ENCODE assay signal across 16 mouse cellular contexts in genomic region chr10:128935826-128936440, GRCm38 (mm10). TPM values are rescaled to one million over a fixed set of nuclear protein-coding genes. Genes with fewer than 3 reads are reported as not detected.
DNase-seq lines count a peak whose midpoint lies in the region; ATAC-seq and TF ChIP-seq lines count a peak whose summit lies in the region.
"Had no signal": no experiment of that assay in that cellular context is flagged by ENCODE, and none has a peak within 500 bp of the region (broad histone marks: within the 10 kb centered on the region; RNA-seq: fewer than 3 reads in every experiment).

No protein-coding gene starts in this region.

- intact Hi-C loops in left cerebral cortex, postnatal 4 days (cut with DNase I), result no loop called here
- intact Hi-C loops in left cerebral cortex, postnatal 10 days (cut with DNase I), result no loop called here
- intact Hi-C loops in gastrocnemius, adult 2 months (cut with DNase I), result no loop called here

- DNase-seq in cerebellum, adult 18-20 months, result peak; percentile 39 to 44
- DNase-seq in cerebellum, adult 8-10 months, result no peak
- DNase-seq in left cerebral cortex, postnatal 4 days, result peak; percentile 28
- no peak for DNase-seq in left cerebral cortex, postnatal 10 days (ENCODE audit: extremely low spot score in 1 of 2, low spot score in 2 of 2)
- DNase-seq in gastrocnemius, adult 2 months, result peak; percentile 73
- no peak for DNase-seq in spleen, postnatal 36 days (ENCODE audit: low spot score in 2 of 2)
- no peak for DNase-seq in kidney, postnatal 14 days
- DNase-seq: liver, embryonic 13.5 days had no signal

- ATAC-seq in megakaryocyte progenitor cell, adult 5-6 weeks (replicated peaks; ENCODE audit: poor library complexity), result peak; percentile 21; the same call in 1 of the 2 replicates
- ATAC-seq: forebrain, embryonic 14.5 days; intestine, embryonic 16.5 days had no signal

- no peak for TF ChIP-seq CTCF in gastrocnemius, adult 2 months (IDR thresholded peaks at IDR 0.05)

- peak overlapping the region; percentile 83 for H3K4me3 ChIP-seq in gastrocnemius, adult 2 months
- H3K4me3 ChIP-seq: embryonic facial prominence, embryonic 13.5 days; liver, embryonic 13.5 days had no signal

- H3K27ac ChIP-seq in gastrocnemius, adult 2 months, result peak overlapping the region; percentile 88
- H3K27ac ChIP-seq: embryonic facial prominence, embryonic 13.5 days; liver, embryonic 13.5 days; macrophage had no signal

RNA-seq across cellular contexts. Expression of gene Itga7, which starts 2.3 kb away (rescaled TPM):
- 1 to 10 TPM; 8.9 to 9.1 TPM for total RNA-seq in left cerebral cortex, postnatal 4 days (2021)
- total RNA-seq in left cerebral cortex, postnatal 10 days (2021), result 10 to 100 TPM; 14.2 to 14.9 TPM
- total RNA-seq in gastrocnemius, adult 2 months (2021), result 10 to 100 TPM; 58.4 to 72.9 TPM
- 0.15 TPM in 1 of 2 replicates, not detected in the other for total RNA-seq in megakaryocyte progenitor cell, adult 5-6 weeks (2015)
- not detected in 2 replicates for total RNA-seq in megakaryocyte progenitor cell, adult 5-6 weeks (2017)

RNA-seq across cellular contexts. Expression of gene Bloc1s1, which starts 12.1 kb away (rescaled TPM):
- total RNA-seq in left cerebral cortex, postnatal 4 days (2021), result 10 to 100 TPM; 90.7 to 91.9 TPM
- 10 to 100 TPM; 84.3 to 85.3 TPM for total RNA-seq in left cerebral cortex, postnatal 10 days (2021)
- total RNA-seq in gastrocnemius, adult 2 months (2021), result 100 to 1,000 TPM; 137 to 169 TPM
- total RNA-seq in megakaryocyte progenitor cell, adult 5-6 weeks (2015), result 103 and 133 TPM in 2 replicates
- total RNA-seq in megakaryocyte progenitor cell, adult 5-6 weeks (2017), result 65.7 and 106 TPM in 2 replicates

RNA-seq across cellular contexts. Expression of gene Rdh5, which starts 13.2 kb away (rescaled TPM):
- 1 to 10 TPM; 5.4 to 6.1 TPM for total RNA-seq in left cerebral cortex, postnatal 4 days (2021)
- 1 to 10 TPM; 5.5 to 6.1 TPM for total RNA-seq in left cerebral cortex, postnatal 10 days (2021)
- 1 to 10 TPM; 5.1 to 5.2 TPM for total RNA-seq in gastrocnemius, adult 2 months (2021)
- total RNA-seq in megakaryocyte progenitor cell, adult 5-6 weeks (2015), result 0.90 and 15.7 TPM in 2 replicates
- 0.79 and 2.9 TPM in 2 replicates for total RNA-seq in megakaryocyte progenitor cell, adult 5-6 weeks (2017)

RNA-seq across cellular contexts. Expression of gene Mettl7b, which starts 24.9 kb away (rescaled TPM):
- not detected for total RNA-seq in left cerebral cortex, postnatal 4 days (2021)
- not detected for total RNA-seq in left cerebral cortex, postnatal 10 days (2021)
- not detected for total RNA-seq in gastrocnemius, adult 2 months (2021)
- not detected in 2 replicates for total RNA-seq in megakaryocyte progenitor cell, adult 5-6 weeks (2015)
- not detected in 2 replicates for total RNA-seq in megakaryocyte progenitor cell, adult 5-6 weeks (2017)
- total RNA-seq: G1E; layer of hippocampus, adult 18-20 months; left cerebral cortex, postnatal 14 days had no signal

RNA-seq across cellular contexts. Expression of gene Cd63, which starts 35.1 kb away (rescaled TPM):
- total RNA-seq in left cerebral cortex, postnatal 4 days (2021), result 10 to 100 TPM; 52.7 to 64.3 TPM
- total RNA-seq in left cerebral cortex, postnatal 10 days (2021), result 10 to 100 TPM; 63.0 to 66.0 TPM
- total RNA-seq in gastrocnemius, adult 2 months (2021), result 100 to 1,000 TPM; 124 to 132 TPM
- 210 and 275 TPM in 2 replicates for total RNA-seq in megakaryocyte progenitor cell, adult 5-6 weeks (2015)
- 143 and 180 TPM in 2 replicates for total RNA-seq in megakaryocyte progenitor cell, adult 5-6 weeks (2017)

Comparison
In these comparisons a context has a peak if more than half of its experiments do, and no peak if none do; other contexts are left out.
1. DNase-seq: peak in cerebellum, adult 18-20 months (2 of 2), left cerebral cortex, postnatal 4 days (single experiment) and gastrocnemius, adult 2 months (single experiment); none in cerebellum, adult 8-10 months (single experiment), left cerebral cortex, postnatal 10 days (0 of 2), spleen, postnatal 36 days (0 of 2) and kidney, postnatal 14 days (single experiment).
2. RNA of gene Itga7, which starts 2.3 kb away (total RNA-seq): 58.4 to 72.9 TPM in gastrocnemius, adult 2 months, 14.2 to 14.9 TPM in left cerebral cortex, postnatal 10 days and 8.9 to 9.1 TPM in left cerebral cortex, postnatal 4 days; 0.15 TPM in megakaryocyte progenitor cell, adult 5-6 weeks; every median in the first group is over 4 times any median in the second.